Mouse (Mus musculus) stomach, embryonic 15.5 days (tissue): ENCODE data around the gene Ganab. TPM values are rescaled to one million over a fixed set of nuclear protein-coding genes. Genes with fewer than 3 reads are reported as not detected.
A peak's percentile ranks its signal among the peaks of the same experiment; 100 is the strongest.

Experiments
- ATAC-seq: fragments of 200-750 bp; cut with Nextera tagmentation; 2 replicates; pipeline ENCODE4 v1.8.0; 2017; ENCODE audit warnings: low read depth, moderate number of reproducible peaks, moderate TSS enrichment; ENCODE audit not compliant: insufficient read depth, low FRiP score
- H3K27ac ChIP-seq: fragments of 300-500 bp; sonication (generic); 2 replicates; pipeline ENCODE4 v1.5.1; 2015; ENCODE audit warnings: mild to moderate bottlenecking, inconsistent platforms
- H3K27me3 ChIP-seq: fragments of 300-500 bp; sonication (generic); replicated peaks from 2 replicates; pipeline ENCODE4 v1.6.1; 2015; ENCODE audit warnings: inconsistent platforms
- H3K36me3 ChIP-seq: fragments of 300-500 bp; sonication (generic); 2 replicates; pipeline ENCODE4 v1.6.1; 2015; ENCODE audit warnings: inconsistent platforms
- H3K4me1 ChIP-seq: fragments of 300-500 bp; sonication (generic); 2 replicates; pipeline ENCODE4 v1.6.1; 2015; ENCODE audit warnings: inconsistent platforms
- H3K4me2 ChIP-seq: fragments of 300-500 bp; sonication (generic); 2 replicates; pipeline ENCODE4 v1.6.1; 2015; ENCODE audit warnings: mild to moderate bottlenecking, inconsistent platforms
- H3K4me3 ChIP-seq: fragments of 300-500 bp; sonication (generic); replicated peaks from 2 replicates; pipeline ENCODE4 v1.5.1; 2015; ENCODE audit warnings: inconsistent platforms
- H3K9ac ChIP-seq: fragments of 300-500 bp; sonication (generic); 2 replicates; pipeline ENCODE4 v1.6.1; 2015; ENCODE audit warnings: inconsistent platforms
- H3K9me3 ChIP-seq: fragments of 300-500 bp; sonication (generic); 2 replicates; pipeline ENCODE4 v1.6.1; 2016; ENCODE audit warnings: inconsistent platforms
- WGBS: fragments of 180-500 bp; shearing (Covaris S2); methylation state at CpG from one replicate; pipeline ENCODE4 v1.1.7; 2015; 5-methylcytosine and 5-hydroxymethylcytosine counted together
- polyA plus RNA-seq: library from polyadenylated mRNA; unstranded; fragments of >200 nt; fragmentation: Nextera tagmentation; extraction: Ambion mirVana; gene quantifications from 2 replicates; pipeline ENCODE4 v1.2.1, GENCODE M21; 2015

Gene Ganab
- polyA plus RNA-seq, 1 experiment from 2014 or later = 89.3 TPM

- peak; percentile 97 for ATAC-seq
- WGBS = under 1% methylated on average over 59 of the region's 59 CpGs
Observed at GRCm38 (mm10) chr19:8871267-8872186, 26.3 kb upstream of the Ganab start, which contains the start of gene Ubxn1. Gene Ubxn1 (plus strand): TSS chr19:8871496.

GRCm38 (mm10) chr19:8872266-8872840 is 25.5 kb upstream of the Ganab start:
- Histone ChIP-seq H3K4me2 (peak overlapping the region; percentile 87), H3K27ac (peak overlapping the region; percentile 84), H3K9ac (peak overlapping the region; percentile 94), H3K36me3 (peaks cover 24% of the 10 kb centered on the region), H3K4me3 (peak overlapping the region; percentile 97), H3K4me1 (peaks cover 6% of the 10 kb centered on the region), H3K27me3 (no peaks in the 10 kb centered on the region), H3K9me3 (no peaks in the 10 kb centered on the region)
- 59% methylated on average over 10 of the region's 10 CpGs for WGBS
- no peak for ATAC-seq

More at GRCm38 (mm10) chr19:8871267-8872186, 26.3 kb upstream of the Ganab start, which contains the start of gene Ubxn1:
- H3K4me2 ChIP-seq = peak within 1 kb of the TSS; percentile 87
- peak within 1 kb of the TSS; percentile 84 for H3K27ac ChIP-seq
- H3K36me3 ChIP-seq = peaks cover 18% of the 10 kb centered on the region
- H3K4me3 ChIP-seq = peak within 1 kb of the TSS; percentile 97
- no peaks in the 10 kb centered on the region for H3K27me3 ChIP-seq
- H3K9ac ChIP-seq = peak within 1 kb of the TSS; percentile 94
- no peaks in the 10 kb centered on the region for H3K9me3 ChIP-seq
- peaks cover 6% of the 10 kb centered on the region for H3K4me1 ChIP-seq

GRCm38 (mm10) chr19:8875031-8875430 is 22.8 kb upstream of the Ganab start:
- Histone ChIP-seq H3K27ac (no peak overlapping the region), H3K4me1 (peaks cover 13% of the 10 kb centered on the region), H3K9me3 (no peaks in the 10 kb centered on the region), H3K4me3 (no peak overlapping the region), H3K36me3 (peaks cover 24% of the 10 kb centered on the region), H3K4me2 (no peak overlapping the region), H3K27me3 (no peaks in the 10 kb centered on the region), H3K9ac (no peak overlapping the region)
- WGBS = 86% methylated on average over 7 of the region's 7 CpGs
- ATAC-seq = no peak

DNA sequence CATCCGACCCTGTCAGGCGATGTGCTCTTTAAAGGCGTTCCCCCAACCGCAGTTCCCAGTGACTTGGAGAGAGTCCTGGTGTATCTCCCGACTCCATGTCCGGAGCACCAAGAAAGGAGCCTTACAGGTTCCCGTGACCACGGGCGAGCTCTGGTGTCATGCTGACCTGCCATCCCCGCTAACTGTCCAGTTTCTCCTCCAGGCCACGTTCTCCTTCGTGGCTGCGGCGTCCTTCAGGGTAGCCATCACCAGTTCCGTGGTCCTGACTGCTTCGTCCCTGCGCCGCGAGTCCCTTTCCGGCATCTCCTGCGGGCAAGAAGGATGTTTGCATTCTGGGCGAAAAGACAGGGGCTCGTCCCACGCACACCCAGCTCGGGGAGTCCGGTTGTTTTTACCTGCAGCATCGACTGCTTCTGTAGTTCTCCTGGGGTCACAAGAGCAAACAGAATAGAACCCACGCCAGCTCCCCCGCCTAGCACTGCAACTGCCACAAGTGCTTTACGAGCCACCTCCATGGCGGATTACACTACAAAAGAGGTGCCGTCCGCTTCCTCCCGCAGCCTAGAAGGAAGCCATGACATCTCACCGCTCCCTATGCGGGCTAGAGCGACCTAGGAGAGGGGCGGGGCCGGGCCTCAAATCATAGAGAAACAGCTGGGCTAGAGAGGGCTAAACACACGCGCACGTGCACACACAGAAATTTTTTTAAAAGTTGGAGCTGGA is 17.4 kb upstream of the Ganab start, which contains the start of gene Uqcc3:
TSS of gene Uqcc3 (minus strand) at position 613 of the 723 bp plus-strand sequence.
- WGBS = under 1% methylated on average over 42 of the region's 42 CpGs
- Histone ChIP-seq H3K4me3 (peak within 1 kb of the TSS; percentile 68), H3K9me3 (no peaks in the 10 kb centered on the region), H3K9ac (peak within 1 kb of the TSS; percentile 89), H3K4me2 (peak within 1 kb of the TSS; percentile 72), H3K4me1 (peaks cover 9% of the 10 kb centered on the region; the same call in 1 of the 2 replicates), H3K27ac (peak within 1 kb of the TSS; percentile 89), H3K36me3 (peaks cover 13% of the 10 kb centered on the region), H3K27me3 (no peaks in the 10 kb centered on the region)
- ATAC-seq = peak; percentile 93

GRCm38 (mm10) chr19:8881034-8881392 is 16.9 kb upstream of the Ganab start:
- WGBS = 13% methylated on average over 3 of the region's 3 CpGs
- H3K27me3 ChIP-seq = no peaks in the 10 kb centered on the region
- peak overlapping the region; percentile 72 for H3K4me2 ChIP-seq
- H3K4me3 ChIP-seq = peak overlapping the region; percentile 68
- peaks cover 9% of the 10 kb centered on the region; the same call in 1 of the 2 replicates for H3K4me1 ChIP-seq
- peak overlapping the region; percentile 89; the same call in 1 of the 2 replicates for H3K9ac ChIP-seq
- ATAC-seq = no peak
- H3K9me3 ChIP-seq = no peaks in the 10 kb centered on the region
- H3K36me3 ChIP-seq = peaks cover 9% of the 10 kb centered on the region; the same call in 1 of the 2 replicates
- no peak overlapping the region for H3K27ac ChIP-seq

DNA sequence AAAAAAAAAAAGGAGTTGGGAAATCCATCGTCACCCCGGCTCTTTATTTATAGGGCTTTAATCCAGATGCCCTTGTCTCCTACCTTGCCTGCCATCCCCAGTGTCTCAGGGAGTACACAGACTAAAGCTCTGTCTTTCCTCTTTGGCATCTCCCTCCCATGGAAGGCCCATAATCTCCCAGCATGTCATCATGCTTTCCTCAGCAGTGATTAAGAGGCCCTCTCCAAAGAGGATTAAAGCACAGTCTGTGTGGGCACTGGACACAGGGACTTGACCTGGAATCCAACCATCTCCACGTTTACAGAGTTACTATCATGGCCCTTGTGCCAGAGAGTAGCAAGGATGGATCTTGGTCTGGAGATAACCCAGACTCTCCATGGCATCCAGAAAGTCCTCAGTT is 14.3 kb upstream of the Ganab start, which contains the start of the genes Lbhd1 and Gm49403:
TSS of gene Lbhd1 (plus strand) at position 117 of the 400 bp plus-strand sequence.
TSS of gene Gm49403 (plus strand) at position 315 of the 400 bp plus-strand sequence.
- WGBS = 83% methylated on average over 3 of the region's 3 CpGs
- ATAC-seq = no peak
- peaks cover 9% of the 10 kb centered on the region; the same call in 1 of the 2 replicates for H3K4me1 ChIP-seq

GRCm38 (mm10) chr19:8886916-8887584 is 10.8 kb upstream of the Ganab start:
- no peak overlapping the region for H3K4me3 ChIP-seq
- peak overlapping the region; percentile 80 for H3K27ac ChIP-seq
- ATAC-seq = no peak
- 0 out of 2 replicates have a peak overlapping the region, but pooled peaks have one; percentile 57 for H3K4me2 ChIP-seq
- H3K9me3 ChIP-seq = no peaks in the 10 kb centered on the region
- H3K9ac ChIP-seq = no peak overlapping the region
- peaks cover 6% of the 10 kb centered on the region; the same call in 1 of the 2 replicates for H3K4me1 ChIP-seq
- WGBS = 43% methylated on average over 1 of the region's 1 CpGs
- 0 out of 2 replicates have a peak, but pooled peaks cover 4% of the 10 kb centered on the region for H3K36me3 ChIP-seq
- no peaks in the 10 kb centered on the region for H3K27me3 ChIP-seq

More for the DNA sequence above, 14.3 kb upstream of the Ganab start, which contains the start of the genes Lbhd1 and Gm49403:
- Histone ChIP-seq H3K36me3 (no peaks in the 10 kb centered on the region), H3K4me2 (no peak within 1 kb of the TSS), H3K27ac (no peak within 1 kb of the TSS), H3K9ac (no peak within 1 kb of the TSS), H3K27me3 (no peaks in the 10 kb centered on the region), H3K9me3 (no peaks in the 10 kb centered on the region), H3K4me3 (no peak within 1 kb of the TSS)

- no peak for ATAC-seq
- Histone ChIP-seq H3K4me3 (peak overlapping the region; percentile 59), H3K9me3 (no peaks in the 10 kb centered on the region), H3K27ac (peak overlapping the region; percentile 80), H3K9ac (peak overlapping the region; percentile 55; the same call in 1 of the 2 replicates), H3K4me2 (peak overlapping the region; percentile 57), H3K27me3 (no peaks in the 10 kb centered on the region), H3K36me3 (0 out of 2 replicates have a peak, but pooled peaks cover 4% of the 10 kb centered on the region), H3K4me1 (peaks cover 6% of the 10 kb centered on the region; the same call in 1 of the 2 replicates)
- WGBS = 13% methylated on average over 19 of the region's 19 CpGs
Observed at GRCm38 (mm10) chr19:8887585-8888463, 10.0 kb upstream of the Ganab start.

GRCm38 (mm10) chr19:8888511-8889385 is 9.1 kb upstream of the Ganab start, which contains the start of the genes 1810009A15Rik and Gm49416:
Gene 1810009A15Rik (plus strand): TSS chr19:8888853.
Gene Gm49416 (plus strand): TSS chr19:8888926.
- Histone ChIP-seq H3K27me3 (no peaks in the 10 kb centered on the region), H3K4me2 (peak within 1 kb of the TSS; percentile 57), H3K27ac (peak within 1 kb of the TSS; percentile 85), H3K36me3 (0 out of 2 replicates have a peak, but pooled peaks cover 4% of the 10 kb centered on the region), H3K4me1 (peaks cover 9% of the 10 kb centered on the region), H3K4me3 (peak within 1 kb of the TSS; percentile 59), H3K9ac (peak within 1 kb of the TSS; percentile 55; the same call in 1 of the 2 replicates), H3K9me3 (no peaks in the 10 kb centered on the region)
- WGBS = under 1% methylated on average over 58 of the region's 58 CpGs
- ATAC-seq = peak; percentile 95
